Comparison of ENCODE assay signal across 8 mouse cellular contexts in genomic region chr2:168445211-168445810, GRCm38 (mm10).
DNase-seq lines count a peak whose midpoint lies in the region; ATAC-seq and TF ChIP-seq lines count a peak whose summit lies in the region.

No protein-coding gene starts in this region.

- H3K4me3 ChIP-seq in lung, embryonic 15.5 days: no peak overlapping the region
- H3K4me3 ChIP-seq in olfactory bulb, adult 2 months (ENCODE audit: insufficient read depth, low read depth, low read length): no peak overlapping the region

- 31% methylated on average over 10 of the region's 10 CpGs for WGBS in lung, embryonic 15.5 days
- 35% methylated on average over 10 of the region's 10 CpGs for WGBS in olfactory bulb, adult 2 months

- peaks cover 12% of the 10 kb centered on the region for H3K4me1 ChIP-seq in lung, embryonic 15.5 days
- peaks cover 7% of the 10 kb centered on the region; the same call in 1 of the 2 replicates for H3K4me1 ChIP-seq in olfactory bulb, adult 2 months (ENCODE audit: control insufficient read depth, insufficient read depth, low read length)

- ATAC-seq in lung, embryonic 15.5 days (ENCODE audit: borderline replicate concordance, extremely low read depth, low FRiP score, low TSS enrichment): 0 out of 2 replicates have a peak, but pooled peaks have one; percentile 25

- TF ChIP-seq POLR2A in olfactory bulb, adult 2 months (IDR thresholded peaks at IDR 0.05; ENCODE audit: insufficient read depth, low read depth, low read length): no peak

- no peaks in the 10 kb centered on the region for H3K36me3 ChIP-seq in lung, embryonic 15.5 days

- DNase-seq in urinary bladder, adult 2 months (ENCODE audit: low spot score): peak; percentile 41
- no peak for DNase-seq in urinary bladder, postnatal 10 days (ENCODE audit: low spot score)
- peak; percentile 85 for DNase-seq in cerebellum, postnatal 14 days
- DNase-seq in gastrocnemius, postnatal 4 days (ENCODE audit: low spot score in 2 of 2): peak; percentile 35 to 57
- DNase-seq in kidney, adult 8-10 months: peak; percentile 18 to 21
- DNase-seq in thymus, adult 18-20 months: peak; percentile 14 to 24

- no peaks in the 10 kb centered on the region for H3K9me3 ChIP-seq in lung, embryonic 15.5 days

- peaks cover 7% of the 10 kb centered on the region; the same call in 1 of the 2 replicates for H3K27me3 ChIP-seq in lung, embryonic 15.5 days

- H3K27ac ChIP-seq in lung, embryonic 15.5 days: no peak overlapping the region
- no peak overlapping the region for H3K27ac ChIP-seq in olfactory bulb, adult 2 months (ENCODE audit: insufficient read depth, low read depth, low read length)

- no peak overlapping the region for H3K9ac ChIP-seq in lung, embryonic 15.5 days

- TF ChIP-seq CTCF in olfactory bulb, adult 2 months (IDR thresholded peaks at IDR 0.05; ENCODE audit: insufficient read depth, low read depth, low read length): peak; percentile 87

- H3K4me2 ChIP-seq in lung, embryonic 15.5 days: no peak overlapping the region
